8 mouse cellular contexts compared by ENCODE assay signal in the genomic region with DNA sequence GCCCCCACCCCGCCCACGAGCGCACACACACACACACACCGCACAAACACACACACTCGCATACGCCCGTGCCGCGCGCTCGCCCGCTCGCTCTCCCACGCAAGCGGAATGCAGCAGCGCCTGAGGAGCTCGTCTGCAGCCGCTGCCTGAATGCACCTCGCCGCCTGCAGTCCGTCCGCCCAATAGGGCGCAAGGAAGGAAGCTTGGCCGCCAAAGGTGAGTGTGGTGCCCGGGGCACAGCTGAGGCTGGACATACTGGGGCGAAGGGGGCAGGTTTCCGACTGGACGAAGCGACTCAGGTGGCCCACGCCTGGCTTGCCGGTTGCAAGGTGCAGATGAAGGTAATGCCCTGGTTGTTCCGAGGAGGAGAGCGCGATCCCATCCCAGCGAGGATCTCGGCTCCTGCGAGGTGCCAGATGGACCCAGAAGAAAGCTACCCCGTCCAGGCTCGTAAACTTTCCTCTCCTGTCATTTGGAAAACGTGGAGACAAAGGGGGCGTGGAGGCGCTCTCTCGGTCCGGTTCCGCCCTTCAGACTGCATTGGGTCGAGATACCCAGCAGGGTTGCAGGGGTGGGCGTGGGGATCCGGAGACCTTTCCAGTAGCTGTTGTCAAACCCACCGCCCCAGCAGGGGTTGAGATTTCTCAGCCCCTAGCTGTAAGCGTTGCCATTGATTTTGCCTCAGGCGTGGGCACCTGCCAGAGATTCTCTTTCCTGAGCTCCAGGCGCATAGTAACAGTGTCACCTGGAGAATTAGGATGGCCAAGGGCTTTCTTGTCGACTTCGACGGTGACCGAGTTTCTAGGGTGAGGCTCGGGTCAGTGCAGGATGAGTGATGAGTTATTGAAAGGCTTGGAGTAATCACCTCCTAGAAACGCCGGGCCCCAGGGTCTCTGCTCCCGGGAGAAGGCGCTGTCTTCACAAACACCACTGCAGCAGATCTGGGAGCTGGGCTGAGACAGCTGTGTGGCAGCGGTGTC. TPM values are rescaled to one million over a fixed set of nuclear protein-coding genes. Genes with fewer than 3 reads are reported as not detected.
DNase-seq lines count a peak whose midpoint lies in the region; ATAC-seq and TF ChIP-seq lines count a peak whose summit lies in the region.

No protein-coding gene starts in this region.

- 0 out of 2 replicates have a peak overlapping the region, but pooled peaks have one; percentile 4 for H3K27ac ChIP-seq in lung, embryonic 14.5 days (ENCODE audit: low read depth)
- peak overlapping the region; percentile 82 for H3K27ac ChIP-seq in embryonic facial prominence, embryonic 10.5 days (replicated peaks)
- peak overlapping the region; percentile 84 for H3K27ac ChIP-seq in layer of hippocampus, adult 2 months

- 0 out of 2 replicates have a peak, but pooled peaks cover 2% of the 10 kb centered on the region for H3K4me1 ChIP-seq in lung, embryonic 14.5 days (ENCODE audit: insufficient read depth)
- H3K4me1 ChIP-seq in embryonic facial prominence, embryonic 10.5 days: peaks cover 31% of the 10 kb centered on the region

- ATAC-seq in lung, embryonic 14.5 days (ENCODE audit: insufficient read depth): peak; percentile 87

- H3K9me3 ChIP-seq in lung, embryonic 14.5 days (ENCODE audit: low read depth, low read length): no peaks in the 10 kb centered on the region
- H3K9me3 ChIP-seq in embryonic facial prominence, embryonic 10.5 days: no peaks in the 10 kb centered on the region

- H3K9ac ChIP-seq in lung, embryonic 14.5 days: peak overlapping the region; percentile 49

- under 1% methylated on average over 62 of the region's 62 CpGs for WGBS in lung, embryonic 14.5 days
- under 1% methylated on average over 62 of the region's 62 CpGs for WGBS in embryonic facial prominence, embryonic 10.5 days

- H3K4me3 ChIP-seq in lung, embryonic 14.5 days (ENCODE audit: low read depth, low read length): peak overlapping the region; percentile 53
- peak overlapping the region; percentile 77 for H3K4me3 ChIP-seq in embryonic facial prominence, embryonic 10.5 days
- H3K4me3 ChIP-seq in layer of hippocampus, adult 2 months: peak overlapping the region; percentile 84

- TF ChIP-seq CTCF in lung, embryonic 14.5 days (IDR thresholded peaks at IDR 0.05; ENCODE audit: low read depth): no peak
- TF ChIP-seq CTCF in layer of hippocampus, adult 2 months (conservative IDR thresholded peaks at IDR 0.05): peak; percentile 9; the same call in 1 of the 2 replicates

- DNase-seq in lung, embryonic 14.5 days: peak; percentile 58
- DNase-seq in lung, postnatal 14 days: no peak
- DNase-seq in embryonic facial prominence, embryonic 10.5 days (ENCODE audit: low spot score): no peak
- DNase-seq in heart, postnatal 4 days: peak; percentile 46
- peak; percentile 23 to 30 for DNase-seq in layer of hippocampus, adult 2 months (ENCODE audit: low spot score in 2 of 2)
- DNase-seq in lung, postnatal 10 days: peak; percentile 3
- DNase-seq in right cerebral cortex, postnatal 36 days (ENCODE audit: low spot score in 2 of 2): peak; percentile 31 to 37
- DNase-seq in thymus, postnatal 0 days (ENCODE audit: low spot score): no peak

- H3K4me2 ChIP-seq in lung, embryonic 14.5 days: peak overlapping the region; percentile 96

- H3K36me3 ChIP-seq in lung, embryonic 14.5 days (ENCODE audit: insufficient read depth): no peaks in the 10 kb centered on the region
- no peaks in the 10 kb centered on the region for H3K36me3 ChIP-seq in embryonic facial prominence, embryonic 10.5 days (replicated peaks)

- peaks cover 16% of the 10 kb centered on the region for H3K27me3 ChIP-seq in lung, embryonic 14.5 days (ENCODE audit: insufficient read depth, low read length)
- peaks cover 58% of the 10 kb centered on the region for H3K27me3 ChIP-seq in embryonic facial prominence, embryonic 10.5 days (replicated peaks; ENCODE audit: low read depth, poor library complexity, severe bottlenecking)

RNA-seq across cellular contexts. Expression of gene Plppr1, which starts 0.6 kb away (rescaled TPM):
- 0.63 and 1.2 TPM in 2 replicates for polyA plus RNA-seq in lung, embryonic 14.5 days (2014; fragmentation: Nextera tagmentation; extraction: Ambion mirVana)
- polyA plus RNA-seq in embryonic facial prominence, embryonic 10.5 days (2016; fragmentation: Nextera tagmentation; extraction: Ambion mirVana): 2.5 and 2.9 TPM in 2 replicates
- total RNA-seq in heart, postnatal 4 days (2021): 1 to 10 TPM; 4.0 to 4.4 TPM
- total RNA-seq in layer of hippocampus, adult 2 months (2021): 1 to 10 TPM; 8.7 TPM
- polyA plus RNA-seq in thymus, postnatal 0 days (2015; fragmentation: Nextera tagmentation; extraction: Ambion mirVana): 0.08 and 0.13 TPM in 2 replicates

Comparison
In these comparisons a context has a peak if more than half of its experiments do, and no peak if none do; other contexts are left out.
1. DNase-seq: peak in lung, embryonic 14.5 days (single experiment), heart, postnatal 4 days (single experiment), layer of hippocampus, adult 2 months (2 of 2), lung, postnatal 10 days (single experiment) and right cerebral cortex, postnatal 36 days (2 of 2); none in lung, postnatal 14 days (single experiment), embryonic facial prominence, embryonic 10.5 days (single experiment) and thymus, postnatal 0 days (single experiment).
2. H3K27ac ChIP-seq: peak in every context shown above with its lines; median percentile 84 in layer of hippocampus, adult 2 months; 82 in embryonic facial prominence, embryonic 10.5 days; 4 in lung, embryonic 14.5 days.
3. Peak in every context shown above with its lines, with median percentiles within 50 percentile points of each other: H3K4me3 ChIP-seq.